Mouse (Mus musculus): ENCODE measurements around the gene Cerk.

DNA sequence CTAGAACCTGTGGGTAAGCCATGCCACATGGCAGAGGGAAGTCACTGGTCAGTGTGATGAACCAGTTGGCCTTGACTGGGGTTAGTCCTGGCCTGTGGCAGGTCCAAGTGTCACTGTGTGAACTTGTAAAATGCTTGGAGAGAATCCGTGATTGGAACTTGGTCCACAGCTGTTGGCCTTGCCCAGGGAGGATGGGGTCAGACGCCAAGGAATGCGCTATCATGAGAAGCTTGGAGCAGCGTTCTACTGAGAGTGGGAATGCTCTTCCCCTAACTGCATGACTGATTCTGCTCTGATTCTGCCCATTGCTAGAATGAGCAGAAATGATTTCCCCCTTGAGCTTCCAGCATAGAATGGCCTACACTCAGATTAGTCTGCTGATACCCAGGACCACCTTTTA is 34.8 kb upstream of the Cerk start:
- TF ChIP-seq CTCF (IDR thresholded peaks at IDR 0.05; ENCODE audit: low read depth) = no peak
- no peak for TF ChIP-seq EP300 (IDR thresholded peaks at IDR 0.05; ENCODE audit: low read depth)

Measured in liver, postnatal 0 days (tissue).